Mouse (Mus musculus): ENCODE results near the gene Trhde. TPM values are rescaled to one million over a fixed set of nuclear protein-coding genes. Genes with fewer than 3 reads are reported as not detected.

Gene Trhde
- polyA plus RNA-seq, 1 experiment from 2014 or later, result 8.9 TPM

- WGBS, result 70% methylated on average over 6 of the region's 6 CpGs
Measured at GRCm38 (mm10) chr10:114671791-114672415, 130.2 kb downstream of the Trhde start.

GRCm38 (mm10) chr10:114593046-114593445 is 209.1 kb downstream of the Trhde start:
- WGBS, result 85% methylated on average over 3 of the region's 3 CpGs
- no peak overlapping the region for H3K9ac ChIP-seq (replicated peaks; ENCODE audit: low read depth, low read length)
- H3K4me1 ChIP-seq (ENCODE audit: control insufficient read depth, insufficient read depth, low read length), result no peaks in the 10 kb centered on the region
- no peak overlapping the region for H3K4me2 ChIP-seq (ENCODE audit: low read depth, low read length)
- H3K4me3 ChIP-seq (ENCODE audit: low read depth, low read length), result no peak overlapping the region
- H3K27ac ChIP-seq (ENCODE audit: low read depth, low read length), result no peak overlapping the region
- H3K9me3 ChIP-seq (ENCODE audit: control insufficient read depth, low read length), result no peaks in the 10 kb centered on the region
- no peak for ATAC-seq (ENCODE audit: low read depth)
- H3K27me3 ChIP-seq (ENCODE audit: control insufficient read depth, insufficient read depth, low read length), result no peaks in the 10 kb centered on the region
- no peaks in the 10 kb centered on the region for H3K36me3 ChIP-seq (ENCODE audit: control insufficient read depth, insufficient read depth, low read length)

More at GRCm38 (mm10) chr10:114671791-114672415, 130.2 kb downstream of the Trhde start:
- Histone ChIP-seq H3K4me1 (ENCODE audit: control insufficient read depth, insufficient read depth, low read length) (no peaks in the 10 kb centered on the region), H3K9me3 (ENCODE audit: control insufficient read depth, low read length) (no peaks in the 10 kb centered on the region), H3K4me3 (ENCODE audit: low read depth, low read length) (no peak overlapping the region), H3K36me3 (ENCODE audit: control insufficient read depth, insufficient read depth, low read length) (no peaks in the 10 kb centered on the region), H3K27ac (ENCODE audit: low read depth, low read length) (no peak overlapping the region), H3K27me3 (ENCODE audit: control insufficient read depth, insufficient read depth, low read length) (no peaks in the 10 kb centered on the region), H3K9ac (replicated peaks; ENCODE audit: low read depth, low read length) (no peak overlapping the region), H3K4me2 (ENCODE audit: low read depth, low read length) (no peak overlapping the region)
- ATAC-seq (ENCODE audit: low read depth), result no peak

GRCm38 (mm10) chr10:114578926-114579325 is 223.2 kb downstream of the Trhde start:
- no peak for ATAC-seq (ENCODE audit: low read depth)
- no peaks in the 10 kb centered on the region for H3K4me1 ChIP-seq (ENCODE audit: control insufficient read depth, insufficient read depth, low read length)

GRCm38 (mm10) chr10:114567891-114568290 is 234.2 kb downstream of the Trhde start:
- no peaks in the 10 kb centered on the region for H3K9me3 ChIP-seq (ENCODE audit: control insufficient read depth, low read length)
- no peaks in the 10 kb centered on the region for H3K36me3 ChIP-seq (ENCODE audit: control insufficient read depth, insufficient read depth, low read length)
- H3K27me3 ChIP-seq (ENCODE audit: control insufficient read depth, insufficient read depth, low read length), result no peaks in the 10 kb centered on the region
- no peaks in the 10 kb centered on the region for H3K4me1 ChIP-seq (ENCODE audit: control insufficient read depth, insufficient read depth, low read length)
- no peak overlapping the region for H3K4me3 ChIP-seq (ENCODE audit: low read depth, low read length)
- WGBS, result 96% methylated on average over 1 of the region's 1 CpGs
- no peak overlapping the region for H3K9ac ChIP-seq (replicated peaks; ENCODE audit: low read depth, low read length)
- H3K27ac ChIP-seq (ENCODE audit: low read depth, low read length), result no peak overlapping the region
- ATAC-seq (ENCODE audit: low read depth), result no peak
- H3K4me2 ChIP-seq (ENCODE audit: low read depth, low read length), result no peak overlapping the region

More at GRCm38 (mm10) chr10:114578926-114579325, 223.2 kb downstream of the Trhde start:
- Histone ChIP-seq H3K4me3 (ENCODE audit: low read depth, low read length) (no peak overlapping the region), H3K9me3 (ENCODE audit: control insufficient read depth, low read length) (no peaks in the 10 kb centered on the region), H3K36me3 (ENCODE audit: control insufficient read depth, insufficient read depth, low read length) (no peaks in the 10 kb centered on the region), H3K27ac (ENCODE audit: low read depth, low read length) (no peak overlapping the region), H3K4me2 (ENCODE audit: low read depth, low read length) (no peak overlapping the region), H3K27me3 (ENCODE audit: control insufficient read depth, insufficient read depth, low read length) (no peaks in the 10 kb centered on the region), H3K9ac (replicated peaks; ENCODE audit: low read depth, low read length) (no peak overlapping the region)
- WGBS, result 84% methylated on average over 2 of the region's 2 CpGs

- no peak for ATAC-seq (ENCODE audit: low read depth)
- Histone ChIP-seq H3K4me1 (ENCODE audit: control insufficient read depth, insufficient read depth, low read length) (no peaks in the 10 kb centered on the region), H3K27ac (ENCODE audit: low read depth, low read length) (no peak overlapping the region), H3K27me3 (ENCODE audit: control insufficient read depth, insufficient read depth, low read length) (no peaks in the 10 kb centered on the region), H3K4me2 (ENCODE audit: low read depth, low read length) (no peak overlapping the region), H3K36me3 (ENCODE audit: control insufficient read depth, insufficient read depth, low read length) (no peaks in the 10 kb centered on the region), H3K9me3 (ENCODE audit: control insufficient read depth, low read length) (no peaks in the 10 kb centered on the region), H3K9ac (replicated peaks; ENCODE audit: low read depth, low read length) (no peak overlapping the region), H3K4me3 (ENCODE audit: low read depth, low read length) (no peak overlapping the region)
- 81% methylated on average over 1 of the region's 1 CpGs for WGBS
Measured at GRCm38 (mm10) chr10:114509186-114509585, 292.9 kb downstream of the Trhde start.

GRCm38 (mm10) chr10:114488806-114489205 is 313.3 kb downstream of the Trhde start:
- Histone ChIP-seq H3K4me1 (ENCODE audit: control insufficient read depth, insufficient read depth, low read length) (no peaks in the 10 kb centered on the region), H3K9me3 (ENCODE audit: control insufficient read depth, low read length) (no peaks in the 10 kb centered on the region), H3K4me2 (ENCODE audit: low read depth, low read length) (no peak overlapping the region), H3K36me3 (ENCODE audit: control insufficient read depth, insufficient read depth, low read length) (no peaks in the 10 kb centered on the region), H3K4me3 (ENCODE audit: low read depth, low read length) (no peak overlapping the region), H3K9ac (replicated peaks; ENCODE audit: low read depth, low read length) (no peak overlapping the region), H3K27me3 (ENCODE audit: control insufficient read depth, insufficient read depth, low read length) (no peaks in the 10 kb centered on the region), H3K27ac (ENCODE audit: low read depth, low read length) (no peak overlapping the region)
- ATAC-seq (ENCODE audit: low read depth), result no peak
- WGBS, result 79% methylated on average over 4 of the region's 4 CpGs

- WGBS, result 64% methylated on average over 3 of the region's 3 CpGs
- no peaks in the 10 kb centered on the region for H3K9me3 ChIP-seq (ENCODE audit: control insufficient read depth, low read length)
- H3K27me3 ChIP-seq (ENCODE audit: control insufficient read depth, insufficient read depth, low read length), result no peaks in the 10 kb centered on the region
Measured at GRCm38 (mm10) chr10:114455591-114455990, 346.5 kb downstream of the Trhde start.

GRCm38 (mm10) chr10:114448116-114448515 is 354.0 kb downstream of the Trhde start:
- Histone ChIP-seq H3K9me3 (ENCODE audit: control insufficient read depth, low read length) (no peaks in the 10 kb centered on the region), H3K4me3 (ENCODE audit: low read depth, low read length) (no peak overlapping the region), H3K27me3 (ENCODE audit: control insufficient read depth, insufficient read depth, low read length) (no peaks in the 10 kb centered on the region), H3K27ac (ENCODE audit: low read depth, low read length) (no peak overlapping the region), H3K4me1 (ENCODE audit: control insufficient read depth, insufficient read depth, low read length) (no peaks in the 10 kb centered on the region), H3K36me3 (ENCODE audit: control insufficient read depth, insufficient read depth, low read length) (no peaks in the 10 kb centered on the region), H3K9ac (replicated peaks; ENCODE audit: low read depth, low read length) (no peak overlapping the region), H3K4me2 (ENCODE audit: low read depth, low read length) (no peak overlapping the region)
- no peak for ATAC-seq (ENCODE audit: low read depth)
- 62% methylated on average over 6 of the region's 6 CpGs for WGBS

More at GRCm38 (mm10) chr10:114455591-114455990, 346.5 kb downstream of the Trhde start:
- Histone ChIP-seq H3K9ac (replicated peaks; ENCODE audit: low read depth, low read length) (no peak overlapping the region), H3K4me2 (ENCODE audit: low read depth, low read length) (no peak overlapping the region), H3K4me1 (ENCODE audit: control insufficient read depth, insufficient read depth, low read length) (no peaks in the 10 kb centered on the region), H3K4me3 (ENCODE audit: low read depth, low read length) (no peak overlapping the region), H3K27ac (ENCODE audit: low read depth, low read length) (no peak overlapping the region), H3K36me3 (ENCODE audit: control insufficient read depth, insufficient read depth, low read length) (no peaks in the 10 kb centered on the region)
- no peak for ATAC-seq (ENCODE audit: low read depth)

- Histone ChIP-seq H3K27me3 (ENCODE audit: control insufficient read depth, insufficient read depth, low read length) (no peaks in the 10 kb centered on the region), H3K4me3 (ENCODE audit: low read depth, low read length) (no peak overlapping the region), H3K36me3 (ENCODE audit: control insufficient read depth, insufficient read depth, low read length) (no peaks in the 10 kb centered on the region), H3K4me1 (ENCODE audit: control insufficient read depth, insufficient read depth, low read length) (no peaks in the 10 kb centered on the region), H3K9me3 (ENCODE audit: control insufficient read depth, low read length) (no peaks in the 10 kb centered on the region), H3K27ac (ENCODE audit: low read depth, low read length) (no peak overlapping the region), H3K4me2 (ENCODE audit: low read depth, low read length) (no peak overlapping the region), H3K9ac (replicated peaks; ENCODE audit: low read depth, low read length) (no peak overlapping the region)
- ATAC-seq (ENCODE audit: low read depth), result no peak
- 71% methylated on average over 3 of the region's 3 CpGs for WGBS
Measured at GRCm38 (mm10) chr10:114418956-114419530, 383.1 kb downstream of the Trhde start.

Data from neural tube, embryonic 14.5 days (tissue).